Mouse (Mus musculus) forebrain, postnatal 0 days (tissue): Measurements from ENCODE around the gene Tmc3. TPM values are rescaled to one million over a fixed set of nuclear protein-coding genes. Genes with fewer than 3 reads are reported as not detected.

ENCODE experiments used
- ATAC-seq: fragments of 200-750 bp; cut with Nextera tagmentation; 2 replicates; pipeline ENCODE4 v1.8.0; 2017; ENCODE audit warnings: mild to moderate bottlenecking, moderate library complexity
- DNase-seq: peaks from one replicate; pipeline ENCODE4 v3.0.0-alpha.2; 2015
- H3K27ac ChIP-seq: fragments of 300-500 bp; sonication (generic); 2 replicates; pipeline ENCODE4 v1.5.1; 2014; ENCODE audit warnings: low read depth, mild to moderate bottlenecking, antibody characterized with exemption, low read length, moderate library complexity, mixed read lengths
- H3K27me3 ChIP-seq: fragments of 300-500 bp; sonication (generic); 2 replicates; pipeline ENCODE4 v1.6.1; 2014; ENCODE audit warnings: mild to moderate bottlenecking, low read length, mixed read lengths; ENCODE audit not compliant: insufficient read depth
- H3K36me3 ChIP-seq: fragments of 300-500 bp; sonication (generic); 2 replicates; pipeline ENCODE4 v1.6.1; 2014; ENCODE audit warnings: mild to moderate bottlenecking, moderate library complexity; ENCODE audit not compliant: insufficient read depth
- H3K4me1 ChIP-seq: fragments of 300-500 bp; sonication (generic); 2 replicates; pipeline ENCODE4 v1.6.1; 2014; ENCODE audit warnings: antibody characterized with exemption; ENCODE audit not compliant: insufficient read depth
- H3K4me2 ChIP-seq: fragments of 300-500 bp; sonication (generic); 2 replicates; pipeline ENCODE4 v1.6.1; 2014; ENCODE audit warnings: low read depth, mild to moderate bottlenecking, moderate library complexity
- H3K4me3 ChIP-seq: fragments of 300-500 bp; sonication (generic); 2 replicates; pipeline ENCODE4 v1.5.1; 2014; ENCODE audit warnings: low read depth, low read length, mixed read lengths
- H3K9ac ChIP-seq: fragments of 300-500 bp; sonication (generic); 2 replicates; pipeline ENCODE4 v1.6.1; 2014; ENCODE audit warnings: mild to moderate bottlenecking
- H3K9me3 ChIP-seq: fragments of 300-500 bp; sonication (generic); 2 replicates; pipeline ENCODE4 v1.6.1; 2016; ENCODE audit warnings: low read length
- CTCF ChIP-seq: sonication (generic); IDR thresholded peaks from 2 replicates; pipeline ENCODE4 v1.5.1; 2016; ENCODE audit warnings: antibody characterized with exemption, control low read depth, low read depth
- WGBS: fragments of 180-500 bp; shearing (Covaris S2); extraction: QIAGEN DNeasy Blood & Tissue Kit; methylation state at CpG from one replicate; pipeline ENCODE4 v1.1.7; 2014; 5-methylcytosine and 5-hydroxymethylcytosine counted together
- polyA plus RNA-seq: library from polyadenylated mRNA; unstranded; fragments of >200 nt; fragmentation: Nextera tagmentation; extraction: Ambion mirVana; gene quantifications from 2 replicates; pipeline ENCODE4 v1.2.1, GENCODE M21; 2015
- total RNA-seq: library from RNA; depleted of rRNA; stranded (reverse); fragments of >200 nt; gene quantifications from 2 replicates; pipeline ENCODE4 v1.2.3, GENCODE M21; 2014

The Tmc3 gene
- total and polyA plus RNA-seq, 2 experiments from 2014 or later = 0.08 to 0.24 TPM

- no peak for ATAC-seq
- 73% methylated on average over 2 of the region's 2 CpGs for WGBS
Measured at GRCm38 (mm10) chr7:83556488-83556887, 28.2 kb upstream of the Tmc3 start.

GRCm38 (mm10) chr7:83558741-83559280, 25.9 kb upstream of the Tmc3 start:
- H3K36me3 ChIP-seq = no peaks in the 10 kb centered on the region
- no peaks in the 10 kb centered on the region for H3K9me3 ChIP-seq
- H3K4me1 ChIP-seq = no peaks in the 10 kb centered on the region
- no peak for TF ChIP-seq CTCF
- H3K4me3 ChIP-seq = no peak overlapping the region
- H3K27ac ChIP-seq = no peak overlapping the region
- 55% methylated on average over 5 of the region's 5 CpGs for WGBS
- ATAC-seq = no peak
- no peaks in the 10 kb centered on the region for H3K27me3 ChIP-seq
- no peak for DNase-seq
- no peak overlapping the region for H3K9ac ChIP-seq
- H3K4me2 ChIP-seq = no peak overlapping the region

More at GRCm38 (mm10) chr7:83556488-83556887, 28.2 kb upstream of the Tmc3 start:
- no peak for DNase-seq
- H3K4me1 ChIP-seq = no peaks in the 10 kb centered on the region
- H3K36me3 ChIP-seq = no peaks in the 10 kb centered on the region
- H3K4me3 ChIP-seq = no peak overlapping the region
- no peak for TF ChIP-seq CTCF
- H3K27me3 ChIP-seq = no peaks in the 10 kb centered on the region
- no peak overlapping the region for H3K4me2 ChIP-seq
- H3K9ac ChIP-seq = no peak overlapping the region
- no peak overlapping the region for H3K27ac ChIP-seq
- H3K9me3 ChIP-seq = no peaks in the 10 kb centered on the region

- ATAC-seq = no peak
- no peak overlapping the region for H3K27ac ChIP-seq
- no peak overlapping the region for H3K9ac ChIP-seq
- H3K27me3 ChIP-seq = no peaks in the 10 kb centered on the region
- WGBS = 83% methylated on average over 3 of the region's 3 CpGs
- H3K36me3 ChIP-seq = no peaks in the 10 kb centered on the region
- H3K4me3 ChIP-seq = no peak overlapping the region
- no peaks in the 10 kb centered on the region for H3K9me3 ChIP-seq
- DNase-seq = no peak
- H3K4me1 ChIP-seq = no peaks in the 10 kb centered on the region
- no peak overlapping the region for H3K4me2 ChIP-seq
- TF ChIP-seq CTCF = no peak
Measured at GRCm38 (mm10) chr7:83559495-83559894, 25.2 kb upstream of the Tmc3 start.

GRCm38 (mm10) chr7:83561849-83562248, 22.9 kb upstream of the Tmc3 start:
- Histone ChIP-seq H3K4me2 (no peak overlapping the region), H3K9ac (no peak overlapping the region), H3K4me3 (no peak overlapping the region), H3K9me3 (no peaks in the 10 kb centered on the region), H3K4me1 (no peaks in the 10 kb centered on the region), H3K27ac (no peak overlapping the region), H3K27me3 (no peaks in the 10 kb centered on the region), H3K36me3 (no peaks in the 10 kb centered on the region)
- 14% methylated on average over 3 of the region's 3 CpGs for WGBS
- ATAC-seq (no peak), DNase-seq (no peak)
- no peak for TF ChIP-seq CTCF

GRCm38 (mm10) chr7:83564635-83565291, 20.0 kb upstream of the Tmc3 start:
- no peak for TF ChIP-seq CTCF
- no peaks in the 10 kb centered on the region for H3K36me3 ChIP-seq
- H3K4me3 ChIP-seq = no peak overlapping the region
- no peak overlapping the region for H3K9ac ChIP-seq
- no peaks in the 10 kb centered on the region for H3K4me1 ChIP-seq
- H3K9me3 ChIP-seq = no peaks in the 10 kb centered on the region
- H3K4me2 ChIP-seq = no peak overlapping the region
- DNase-seq (no peak), ATAC-seq (no peak)
- no peak overlapping the region for H3K27ac ChIP-seq
- H3K27me3 ChIP-seq = no peaks in the 10 kb centered on the region
- 77% methylated on average over 12 of the region's 12 CpGs for WGBS

GRCm38 (mm10) chr7:83565976-83566375, 18.8 kb upstream of the Tmc3 start:
- H3K36me3 ChIP-seq = no peaks in the 10 kb centered on the region
- no peak for ATAC-seq
- H3K27me3 ChIP-seq = no peaks in the 10 kb centered on the region
- no peak overlapping the region for H3K4me3 ChIP-seq
- no peak overlapping the region for H3K9ac ChIP-seq
- DNase-seq = no peak
- WGBS = 13% methylated on average over 7 of the region's 7 CpGs
- no peak for TF ChIP-seq CTCF
- H3K4me1 ChIP-seq = no peaks in the 10 kb centered on the region
- H3K4me2 ChIP-seq = no peak overlapping the region
- no peaks in the 10 kb centered on the region for H3K9me3 ChIP-seq
- H3K27ac ChIP-seq = no peak overlapping the region

GRCm38 (mm10) chr7:83567841-83568500, 16.8 kb upstream of the Tmc3 start:
- no peak overlapping the region for H3K9ac ChIP-seq

More at GRCm38 (mm10) chr7:83567841-83568500, 16.8 kb upstream of the Tmc3 start:
- Histone ChIP-seq H3K4me2 (no peak overlapping the region), H3K4me1 (no peaks in the 10 kb centered on the region), H3K9me3 (no peaks in the 10 kb centered on the region), H3K27ac (no peak overlapping the region), H3K4me3 (no peak overlapping the region), H3K36me3 (no peaks in the 10 kb centered on the region), H3K27me3 (no peaks in the 10 kb centered on the region)
- WGBS = 54% methylated on average over 16 of the region's 16 CpGs
- DNase-seq (peak; percentile 72), ATAC-seq (peak; percentile 67)
- peak; percentile 89 for TF ChIP-seq CTCF
